Mouse (Mus musculus): ENCODE measurements at regions not wholly inside any gene's neighbourhood (a gene's known extent, or its start where the extent isn't known, plus 50 kb on each side); places are given as distances from the start of the nearest gene placed in this dataset.

DNA sequence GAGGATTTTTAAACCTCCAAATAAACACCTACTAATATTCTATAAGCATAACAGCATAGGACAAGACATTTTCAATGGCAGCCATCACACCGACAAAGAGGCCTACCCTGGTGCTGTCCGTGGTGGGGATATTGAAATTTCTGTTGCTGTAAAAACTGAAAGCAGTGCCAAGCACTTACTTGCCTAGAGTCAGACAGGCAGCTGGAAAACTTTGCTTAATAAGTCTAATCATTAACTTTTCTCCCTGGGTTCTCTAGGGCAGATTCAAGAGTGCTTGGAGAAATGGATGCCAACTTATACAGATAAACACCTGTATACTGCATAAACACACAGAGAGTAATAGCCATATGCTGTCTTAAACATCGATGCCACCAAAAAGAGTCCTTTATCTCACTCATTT, 192.3 kb upstream of the Ddx18 start:
- no peak for TF ChIP-seq CTCF (conservative IDR thresholded peaks at IDR 0.05; ENCODE audit: low read length)
- TF ChIP-seq POU5F1 (IDR thresholded peaks at IDR 0.05; ENCODE audit: borderline replicate concordance, low read length), result no peak
- no peak for TF ChIP-seq NANOG (IDR thresholded peaks at IDR 0.05; ENCODE audit: borderline replicate concordance, low read length)

Measured in E14TG2a.4 (cell line).